Mouse (Mus musculus): ENCODE data around the gene 9330161L09Rik. TPM values are rescaled to one million over a fixed set of nuclear protein-coding genes. Genes with fewer than 3 reads are reported as not detected.
A peak's percentile ranks its signal among the peaks of the same experiment; 100 is the strongest.

9330161L09Rik gene
- total and polyA plus RNA-seq, 3 experiments = 1.8 to 2.1 TPM; not detected in 1

DNA sequence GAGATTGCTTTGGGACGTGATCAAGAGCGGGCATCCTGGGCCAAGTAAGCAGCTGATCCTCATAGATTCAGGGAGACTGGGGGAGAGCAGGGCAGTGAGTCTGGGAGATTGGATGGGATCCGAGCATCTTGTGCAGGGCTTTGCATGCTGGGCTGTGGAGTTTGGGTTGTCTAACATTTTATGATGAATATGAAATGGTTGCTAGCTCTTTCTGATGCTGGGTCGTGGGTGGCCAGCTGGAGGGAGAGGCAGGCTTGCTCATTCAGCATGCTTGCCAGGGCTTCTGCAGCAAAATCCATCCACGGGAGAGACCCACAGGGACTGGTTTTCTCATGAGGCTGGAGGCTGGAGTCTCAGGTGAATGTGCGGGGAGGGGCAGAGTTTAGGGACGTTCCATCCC, 16.5 kb downstream of the 9330161L09Rik start:
- peaks cover 16 to 40% of the 10 kb centered on the region in 2 experiments for H3K4me1 ChIP-seq (ENCODE audit: control insufficient read depth in 1 of 2, insufficient read depth in 2 of 2, low read length in 2 of 2)
- peaks cover 8% of the 10 kb centered on the region for H3K79me2 ChIP-seq (ENCODE audit: control insufficient read depth, insufficient read depth, low read length, poor library complexity)
- no peak for TF ChIP-seq ZNF384 (IDR thresholded peaks at IDR 0.05; ENCODE audit: low read depth, low read length)
- no peak for TF ChIP-seq RCOR1 (IDR thresholded peaks at IDR 0.05; ENCODE audit: low read depth, low read length)
- no peak for TF ChIP-seq TBP (IDR thresholded peaks at IDR 0.05; ENCODE audit: low read depth, low read length)
- TF ChIP-seq NELFE (IDR thresholded peaks at IDR 0.05; ENCODE audit: low read depth, low read length) = no peak
- no peak for TF ChIP-seq EP300 (IDR thresholded peaks at IDR 0.05; ENCODE audit: low read depth in 1 of 2, low read length in 2 of 2)
- TF ChIP-seq ZC3H11A (IDR thresholded peaks at IDR 0.05; ENCODE audit: low read depth, low read length) = no peak
- TF ChIP-seq POLR2AphosphoS5 (IDR thresholded peaks at IDR 0.05; ENCODE audit: borderline replicate concordance, low read depth, low read length) = no peak
- TF ChIP-seq MYC (IDR thresholded peaks at IDR 0.05; ENCODE audit: low read depth, low read length) = no peak
- no peak for TF ChIP-seq POLR2A (IDR thresholded peaks at IDR 0.05; ENCODE audit: control insufficient read depth in 1 of 2, insufficient read depth in 1 of 2, low read depth in 1 of 2, low read length in 2 of 2, poor library complexity in 1 of 2)
- TF ChIP-seq USF1 (IDR thresholded peaks at IDR 0.05; ENCODE audit: low read depth, low read length) = no peak
- TF ChIP-seq SIN3A (IDR thresholded peaks at IDR 0.05; ENCODE audit: low read length) = no peak
- TF ChIP-seq POLR2AphosphoS2 (IDR thresholded peaks at IDR 0.05; ENCODE audit: low read length) = no peak
- no peak for TF ChIP-seq HCFC1 (IDR thresholded peaks at IDR 0.05; ENCODE audit: low read depth, low read length)
- no peak for TF ChIP-seq ZMIZ1 (IDR thresholded peaks at IDR 0.05; ENCODE audit: low read depth, low read length)
- no peak for TF ChIP-seq UBTF (IDR thresholded peaks at IDR 0.05; ENCODE audit: borderline replicate concordance, insufficient read depth, low read depth, low read length)
- TF ChIP-seq BHLHE40 (IDR thresholded peaks at IDR 0.05; ENCODE audit: borderline replicate concordance, low read depth, low read length) = no peak
- H3K27me3 ChIP-seq (ENCODE audit: control insufficient read depth in 1 of 2, insufficient read depth in 2 of 2, low read length in 2 of 2) = no peaks in the 10 kb centered on the region
- peaks cover 0 to 34% of the 10 kb centered on the region in 2 experiments; a peak in 2 of 4 replicates for H3K36me3 ChIP-seq (ENCODE audit: control insufficient read depth in 1 of 2, insufficient read depth in 2 of 2, low read length in 2 of 2)
- H3K9me3 ChIP-seq (replicated peaks; ENCODE audit: insufficient read depth, low read length) = no peaks in the 10 kb centered on the region
- no peak overlapping the region for H3K27ac ChIP-seq (ENCODE audit: control insufficient read depth, low read depth, low read length)
- H3K9ac ChIP-seq (ENCODE audit: control insufficient read depth, low read depth, low read length, poor library complexity, severe bottlenecking) = no peak overlapping the region
- no peak for DNase-seq (ENCODE audit: low read depth, low spot score)
- no peak overlapping the region for H3K4me3 ChIP-seq (ENCODE audit: control insufficient read depth in 1 of 2, insufficient read depth in 1 of 2, low read depth in 2 of 2, low read length in 2 of 2)

DNA sequence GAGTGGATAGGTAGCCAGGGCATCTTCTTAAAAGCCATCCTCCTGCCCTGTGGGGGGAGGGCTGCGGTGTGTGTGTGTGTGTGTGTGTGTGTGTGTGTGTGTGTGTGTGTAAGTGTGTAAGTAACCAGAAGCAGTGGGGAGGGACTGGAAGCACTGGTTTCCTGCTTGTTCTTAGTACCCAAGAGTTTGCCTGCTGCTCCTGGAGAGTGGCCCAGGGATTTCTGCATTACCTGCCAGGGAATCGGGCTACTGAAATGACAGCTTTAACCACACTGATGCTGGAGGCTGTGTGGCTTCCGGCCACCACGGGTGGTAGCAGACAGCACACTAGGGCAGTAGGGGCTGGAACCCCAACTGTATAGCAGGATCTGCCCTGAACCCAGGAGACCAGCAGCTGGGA, 17.6 kb downstream of the 9330161L09Rik start:
- H3K4me3 ChIP-seq (ENCODE audit: control insufficient read depth in 1 of 2, insufficient read depth in 1 of 2, low read depth in 2 of 2, low read length in 2 of 2) = peak overlapping the region in 1 of 2 experiments; percentile 93; a peak in 1 of 4 replicates
- TF ChIP-seq MEF2A (IDR thresholded peaks at IDR 0.05; ENCODE audit: extremely low read depth, insufficient replicate concordance, low read depth, low read length, poor library complexity, severe bottlenecking) = no peak
- no peak for TF ChIP-seq NRF1 (IDR thresholded peaks at IDR 0.05; ENCODE audit: insufficient read depth, low read depth, low read length, poor library complexity, severe bottlenecking)
- no peak for TF ChIP-seq CHD1 (IDR thresholded peaks at IDR 0.05; ENCODE audit: low read depth, low read length)
- no peak for TF ChIP-seq POLR2AphosphoS2 (IDR thresholded peaks at IDR 0.05; ENCODE audit: low read length)
- no peak for TF ChIP-seq RCOR1 (IDR thresholded peaks at IDR 0.05; ENCODE audit: low read depth, low read length)
- no peak for TF ChIP-seq GABPA (IDR thresholded peaks at IDR 0.05; ENCODE audit: low read depth, low read length)
- no peak for TF ChIP-seq POLR2A (IDR thresholded peaks at IDR 0.05; ENCODE audit: control insufficient read depth in 1 of 2, insufficient read depth in 1 of 2, low read depth in 1 of 2, low read length in 2 of 2, poor library complexity in 1 of 2)
- TF ChIP-seq ZMIZ1 (IDR thresholded peaks at IDR 0.05; ENCODE audit: low read depth, low read length) = no peak
- no peak for TF ChIP-seq EP300 (IDR thresholded peaks at IDR 0.05; ENCODE audit: low read depth in 1 of 2, low read length in 2 of 2)
- TF ChIP-seq JUND (IDR thresholded peaks at IDR 0.05; ENCODE audit: low read depth, low read length) = no peak
- TF ChIP-seq UBTF (IDR thresholded peaks at IDR 0.05; ENCODE audit: borderline replicate concordance, insufficient read depth, low read depth, low read length) = no peak
- TF ChIP-seq SMC3 (IDR thresholded peaks at IDR 0.05; ENCODE audit: low read depth, low read length) = no peak
- TF ChIP-seq ZKSCAN1 (IDR thresholded peaks at IDR 0.05; ENCODE audit: low read depth, low read length) = no peak
- no peak for TF ChIP-seq CTCF (IDR thresholded peaks at IDR 0.05 in 2 of 3, conservative IDR thresholded peaks at IDR 0.05 in 1 of 3; ENCODE audit: control insufficient read depth in 1 of 3, insufficient read depth in 1 of 3, low read depth in 2 of 3, low read length in 3 of 3, poor library complexity in 1 of 3, severe bottlenecking in 1 of 3)
- no peaks in the 10 kb centered on the region for H3K9me3 ChIP-seq (replicated peaks; ENCODE audit: insufficient read depth, low read length)
- peaks cover 16 to 38% of the 10 kb centered on the region in 2 experiments for H3K4me1 ChIP-seq (ENCODE audit: control insufficient read depth in 1 of 2, insufficient read depth in 2 of 2, low read length in 2 of 2)
- H3K36me3 ChIP-seq (ENCODE audit: control insufficient read depth in 1 of 2, insufficient read depth in 2 of 2, low read length in 2 of 2) = peaks cover 0 to 34% of the 10 kb centered on the region in 2 experiments; a peak in 2 of 4 replicates
- no peak for DNase-seq (ENCODE audit: low read depth, low spot score)
- no peak overlapping the region for H3K9ac ChIP-seq (ENCODE audit: control insufficient read depth, low read depth, low read length, poor library complexity, severe bottlenecking)
- no peak overlapping the region for H3K27ac ChIP-seq (ENCODE audit: control insufficient read depth, low read depth, low read length)
- H3K79me2 ChIP-seq (ENCODE audit: control insufficient read depth, insufficient read depth, low read length, poor library complexity) = peaks cover 8% of the 10 kb centered on the region
- no peaks in the 10 kb centered on the region for H3K27me3 ChIP-seq (ENCODE audit: control insufficient read depth in 1 of 2, insufficient read depth in 2 of 2, low read length in 2 of 2)
